18 mouse cellular contexts compared by ENCODE assay signal in genomic region chr13:51823822-51824495, GRCm38 (mm10). TPM values are rescaled to one million over a fixed set of nuclear protein-coding genes. Genes with fewer than 3 reads are reported as not detected.
DNase-seq lines count a peak whose midpoint lies in the region; ATAC-seq and TF ChIP-seq lines count a peak whose summit lies in the region.
"Had no signal": no experiment of that assay in that cellular context is flagged by ENCODE, and none has a peak within 500 bp of the region (broad histone marks: within the 10 kb centered on the region; RNA-seq: fewer than 3 reads in every experiment).

No protein-coding gene starts in this region.

- no peak for DNase-seq in heart, embryonic 10.5 days (ENCODE audit: low spot score)
- no peak for DNase-seq in heart, adult 9 months (ENCODE audit: low spot score in 2 of 2)
- no peak for DNase-seq in embryonic facial prominence, embryonic 10.5 days (ENCODE audit: low spot score)
- DNase-seq in kidney, postnatal 14 days = peak; percentile 50
- DNase-seq in ovary, postnatal 36 days (ENCODE audit: low spot score) = no peak
- no peak for DNase-seq in c-Kit-positive CD71-positive TER-119-positive erythroid progenitor cells, embryonic 14.5 days (ENCODE audit: low spot score)
- DNase-seq in spleen, postnatal 14 days (ENCODE audit: low spot score in 2 of 2) = no peak
- DNase-seq: cerebellum, adult 11 months; cerebellum, postnatal 36 days; gastrocnemius, postnatal 10 days; heart, adult 2 months; lung, postnatal 10 days; right cerebral cortex, adult 18-20 months had no signal

- ATAC-seq in intestine, postnatal 0 days = no peak
- ATAC-seq: hindbrain, postnatal 0 days had no signal

- peak overlapping the region; percentile 29; the same call in 1 of the 2 replicates for H3K27ac ChIP-seq in heart, embryonic 10.5 days
- H3K27ac ChIP-seq in embryonic facial prominence, embryonic 10.5 days (replicated peaks) = peak overlapping the region; percentile 61; the same call in 1 of the 2 replicates
- H3K27ac ChIP-seq in intestine, postnatal 0 days (ENCODE audit: low read depth, low read length) = no peak overlapping the region
- H3K27ac ChIP-seq: heart, adult 2 months; hindbrain, postnatal 0 days; left cerebral cortex, adult 2 months; midbrain, embryonic 10.5 days had no signal

- WGBS in heart, embryonic 10.5 days = 44% methylated on average over 8 of the region's 8 CpGs
- 46% methylated on average over 8 of the region's 8 CpGs for WGBS in embryonic facial prominence, embryonic 10.5 days
- WGBS in intestine, postnatal 0 days = 31% methylated on average over 8 of the region's 8 CpGs

- H3K4me2 ChIP-seq in intestine, postnatal 0 days (replicated peaks; ENCODE audit: low read depth) = peak overlapping the region; percentile 9; the same call in 1 of the 2 replicates

- no peaks in the 10 kb centered on the region for H3K9me3 ChIP-seq in heart, embryonic 10.5 days
- peaks cover 3% of the 10 kb centered on the region; the same call in 1 of the 2 replicates for H3K9me3 ChIP-seq in embryonic facial prominence, embryonic 10.5 days
- H3K9me3 ChIP-seq in intestine, postnatal 0 days (ENCODE audit: control insufficient read depth) = no peaks in the 10 kb centered on the region
- H3K9me3 ChIP-seq: midbrain, embryonic 10.5 days had no signal

- H3K4me3 ChIP-seq in heart, embryonic 10.5 days = no peak overlapping the region
- H3K4me3 ChIP-seq in embryonic facial prominence, embryonic 10.5 days = no peak overlapping the region
- no peak overlapping the region for H3K4me3 ChIP-seq in intestine, postnatal 0 days (ENCODE audit: low read depth, low read length)
- H3K4me3 ChIP-seq: erythroblast, embryonic 14.5 days; heart, adult 2 months; left cerebral cortex, adult 2 months; midbrain, embryonic 10.5 days had no signal

- no peak for TF ChIP-seq CTCF in intestine, postnatal 0 days (IDR thresholded peaks at IDR 0.05; ENCODE audit: low read depth)

- H3K9ac ChIP-seq in intestine, postnatal 0 days (ENCODE audit: low read depth, low read length) = no peak overlapping the region

- H3K36me3 ChIP-seq in heart, embryonic 10.5 days = no peaks in the 10 kb centered on the region
- no peaks in the 10 kb centered on the region for H3K36me3 ChIP-seq in embryonic facial prominence, embryonic 10.5 days (replicated peaks)
- no peaks in the 10 kb centered on the region for H3K36me3 ChIP-seq in intestine, postnatal 0 days (ENCODE audit: control insufficient read depth, insufficient read depth)
- H3K36me3 ChIP-seq: midbrain, embryonic 10.5 days had no signal

- H3K4me1 ChIP-seq in heart, embryonic 10.5 days = peaks cover 12% of the 10 kb centered on the region
- H3K4me1 ChIP-seq in embryonic facial prominence, embryonic 10.5 days = peaks cover 18% of the 10 kb centered on the region
- peaks cover 5% of the 10 kb centered on the region; the same call in 1 of the 2 replicates for H3K4me1 ChIP-seq in intestine, postnatal 0 days (replicated peaks; ENCODE audit: control insufficient read depth, insufficient read depth, low read length)

- H3K27me3 ChIP-seq in heart, embryonic 10.5 days (ENCODE audit: insufficient read depth, poor library complexity, severe bottlenecking) = no peaks in the 10 kb centered on the region
- H3K27me3 ChIP-seq in embryonic facial prominence, embryonic 10.5 days (replicated peaks; ENCODE audit: low read depth, poor library complexity, severe bottlenecking) = no peaks in the 10 kb centered on the region
- no peaks in the 10 kb centered on the region for H3K27me3 ChIP-seq in intestine, postnatal 0 days (replicated peaks; ENCODE audit: control insufficient read depth, insufficient read depth, low read length)

RNA-seq across cellular contexts. Expression of gene Gadd45g, which starts 22.5 kb away (rescaled TPM):
- 53.3 and 61.0 TPM in 2 replicates for polyA plus RNA-seq in heart, embryonic 10.5 days (2016; fragmentation: Nextera tagmentation; extraction: Ambion mirVana)
- polyA plus RNA-seq in embryonic facial prominence, embryonic 10.5 days (2016; fragmentation: Nextera tagmentation; extraction: Ambion mirVana) = 61.5 and 75.2 TPM in 2 replicates
- polyA plus RNA-seq in intestine, postnatal 0 days (2015; fragmentation: Nextera tagmentation; extraction: Ambion mirVana) = 28.7 and 32.7 TPM in 2 replicates

RNA-seq across cellular contexts. Expression of gene Sema4d, which starts 30.4 kb away (rescaled TPM):
- 8.7 and 13.1 TPM in 2 replicates for polyA plus RNA-seq in heart, embryonic 10.5 days (2016; fragmentation: Nextera tagmentation; extraction: Ambion mirVana)
- 6.8 and 7.8 TPM in 2 replicates for polyA plus RNA-seq in embryonic facial prominence, embryonic 10.5 days (2016; fragmentation: Nextera tagmentation; extraction: Ambion mirVana)
- polyA plus RNA-seq in intestine, postnatal 0 days (2015; fragmentation: Nextera tagmentation; extraction: Ambion mirVana) = 3.4 TPM in 2 replicates
